Mouse (Mus musculus): ENCODE measurements around the gene Slit3.

Slit3 gene

GRCm38 (mm10) chr11:35481611-35482363 is 360.8 kb downstream of the Slit3 start:
- DNase-seq = no peak

DNA sequence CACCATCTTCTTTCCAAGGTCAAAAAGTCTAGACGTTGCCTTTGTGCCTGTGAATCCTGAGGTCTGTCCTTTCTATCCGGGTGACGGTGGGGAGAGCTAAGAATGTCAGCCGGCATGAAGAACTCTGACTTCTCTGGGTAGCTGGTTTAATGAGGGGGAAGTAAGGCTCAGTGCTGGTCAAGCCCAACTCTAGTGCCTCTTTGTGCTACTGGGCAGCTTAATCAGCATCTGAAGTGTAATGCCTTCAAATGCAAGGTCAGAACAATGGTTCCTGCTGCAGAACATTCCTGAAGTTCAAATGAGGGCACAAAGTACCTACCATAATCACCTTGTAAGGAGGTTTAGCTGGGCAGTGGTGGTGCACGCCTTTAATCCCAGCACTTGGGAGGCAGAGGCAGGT is 366.9 kb downstream of the Slit3 start:
- DNase-seq = no peak

GRCm38 (mm10) chr11:35491701-35492100 is 370.7 kb downstream of the Slit3 start:
- DNase-seq = no peak

DNA sequence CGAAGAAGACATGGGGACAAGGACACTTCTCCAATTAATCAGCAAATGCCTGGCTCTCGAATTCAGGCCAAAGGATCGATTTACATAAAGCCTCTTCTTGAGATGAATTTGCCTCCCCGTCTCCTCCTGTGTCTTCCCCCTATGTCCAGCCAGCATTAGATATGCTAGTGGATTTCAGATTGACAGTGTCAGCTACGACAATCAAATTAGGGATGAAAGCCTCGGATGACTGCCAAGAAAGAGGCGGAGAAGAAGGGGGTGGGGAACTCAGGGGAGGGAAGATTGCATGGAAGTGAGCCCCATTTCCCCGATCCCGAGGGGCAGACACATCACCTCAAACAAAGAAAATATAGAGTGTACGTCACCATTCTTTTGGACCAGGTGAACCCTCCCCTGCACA is 375.9 kb downstream of the Slit3 start:
- DNase-seq = no peak

DNA sequence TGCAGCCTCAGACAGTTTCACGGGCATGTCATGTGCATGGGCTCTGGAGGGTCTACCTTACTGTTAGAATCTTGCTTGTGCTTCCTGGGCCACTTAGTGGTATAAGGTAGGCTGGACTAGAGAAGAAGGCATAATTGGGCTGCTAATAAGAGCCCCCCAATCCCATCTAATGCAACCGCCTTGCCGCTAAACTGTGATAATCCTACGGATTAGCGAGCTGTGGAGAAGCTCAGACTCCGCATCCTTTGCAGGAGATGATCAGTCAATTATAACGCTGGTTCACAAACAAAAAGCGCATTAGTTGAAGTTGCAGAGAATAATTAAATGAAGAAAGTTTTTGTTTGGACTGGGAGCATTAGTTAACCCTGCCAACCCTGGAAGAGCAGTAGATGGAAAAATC is 376.9 kb downstream of the Slit3 start:
- no peak for DNase-seq

DNA sequence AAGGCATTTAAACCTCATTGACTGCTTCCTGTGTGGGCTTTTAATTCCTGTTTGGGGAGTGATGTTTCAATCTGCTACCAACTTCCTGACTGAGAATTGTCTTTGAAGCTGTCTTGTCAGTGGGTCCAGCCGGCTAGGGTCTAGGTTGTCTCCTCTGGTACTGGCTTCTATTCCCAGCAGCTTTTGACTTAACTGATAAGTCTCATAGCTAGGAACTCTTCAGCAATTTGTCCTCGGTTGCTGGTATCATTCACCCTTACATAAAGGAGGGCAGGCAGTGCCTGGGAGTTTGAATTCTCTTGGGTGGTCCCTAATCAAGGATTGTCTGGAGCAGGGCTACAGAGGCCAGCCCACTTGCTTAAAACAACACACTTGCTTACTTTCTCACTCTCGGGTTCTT is 381.1 kb downstream of the Slit3 start:
- DNase-seq = no peak

- no peak for DNase-seq
These were observed 383.0 kb downstream of the Slit3 start for GRCm38 (mm10) chr11:35504051-35504450.

DNA sequence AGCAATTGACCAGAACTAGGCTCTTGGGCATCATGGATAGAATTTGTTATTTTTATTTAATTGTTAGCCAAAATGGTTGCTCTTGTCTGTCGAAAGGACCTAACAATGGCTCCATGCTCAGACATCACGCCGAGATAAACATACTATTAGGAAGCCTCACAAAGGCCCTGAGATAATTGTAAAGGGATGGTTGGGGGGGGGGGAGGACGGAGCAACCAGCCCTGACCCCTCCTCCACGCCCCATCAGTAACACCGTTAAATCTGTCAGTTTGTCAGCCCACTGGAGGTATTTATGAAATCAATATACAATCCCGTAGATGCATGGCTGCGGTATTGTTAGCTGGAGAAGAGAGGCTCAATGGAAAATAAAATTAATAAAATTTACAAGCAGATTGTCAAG is 383.9 kb downstream of the Slit3 start:
- no peak for DNase-seq

DNA sequence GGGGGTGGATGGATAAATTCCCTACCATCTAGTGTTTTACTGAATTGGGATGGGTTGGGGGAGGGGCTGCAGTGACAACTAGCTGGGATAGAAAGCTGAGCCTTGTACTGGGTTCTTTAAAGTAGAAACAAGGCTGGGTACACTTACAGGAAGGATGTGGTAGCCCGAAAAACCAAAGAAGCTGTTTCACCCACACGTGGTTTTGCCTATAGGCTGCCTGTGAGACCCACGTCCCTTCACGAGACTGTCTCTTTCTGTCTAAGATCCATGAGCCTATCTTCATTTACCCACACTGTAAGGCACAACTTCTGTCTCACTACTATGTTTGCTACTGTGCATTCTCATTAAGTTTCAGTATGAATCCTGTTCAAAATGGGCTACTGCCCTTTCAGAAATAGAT is 384.3 kb downstream of the Slit3 start:
- DNase-seq = no peak

GRCm38 (mm10) chr11:35505817-35506216 is 384.8 kb downstream of the Slit3 start:
- no peak for DNase-seq

DNA sequence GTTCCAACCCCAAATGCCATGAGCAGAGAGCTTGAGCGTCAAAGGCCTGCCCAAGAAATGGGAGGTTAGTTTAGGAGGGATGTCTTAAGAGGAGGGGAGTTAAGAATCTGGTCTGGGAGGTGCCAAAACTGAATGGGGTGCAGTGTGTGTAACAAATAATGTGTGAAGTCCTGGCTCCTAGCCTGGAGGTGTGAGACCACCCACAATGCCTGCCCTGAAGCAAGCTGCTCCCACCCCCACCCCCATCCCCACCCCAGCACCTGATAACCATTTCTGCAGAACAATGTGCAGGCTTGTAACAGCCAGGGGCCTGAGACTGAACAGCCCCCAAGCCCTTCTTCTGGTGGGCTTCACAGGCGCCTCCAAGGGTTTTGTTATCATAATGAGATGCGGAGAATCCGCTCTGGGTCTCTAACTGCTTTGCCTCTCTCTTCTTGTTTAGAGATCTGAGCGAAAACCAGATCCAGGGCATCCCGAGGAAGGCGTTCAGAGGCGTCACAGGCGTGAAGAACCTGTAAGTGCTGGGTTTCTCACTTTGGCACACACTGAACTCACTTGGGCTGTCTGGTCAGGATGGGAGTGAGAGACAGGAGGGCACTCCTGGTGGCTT is 386.9 kb downstream of the Slit3 start:
- DNase-seq = no peak

DNA sequence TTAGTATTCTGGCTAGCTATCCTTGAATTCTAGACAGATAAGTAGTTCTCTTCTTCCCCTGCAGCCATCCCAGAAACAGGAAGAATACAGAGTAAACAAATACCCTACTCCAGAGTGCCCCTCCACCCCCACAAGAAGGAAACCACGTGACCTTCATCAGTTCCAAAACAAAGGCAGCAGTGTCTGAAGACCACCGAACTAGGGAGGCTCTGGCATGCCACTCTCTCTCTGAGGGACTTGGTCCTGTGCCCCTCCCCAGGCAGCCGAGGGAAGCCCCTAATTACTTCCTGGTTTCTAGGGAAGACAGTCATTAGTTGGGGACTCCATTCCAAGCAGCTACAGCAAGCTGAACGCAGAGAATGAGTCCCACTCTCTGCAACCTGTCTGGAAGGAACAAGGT is 391.7 kb downstream of the Slit3 start:
- DNase-seq = no peak

DNA sequence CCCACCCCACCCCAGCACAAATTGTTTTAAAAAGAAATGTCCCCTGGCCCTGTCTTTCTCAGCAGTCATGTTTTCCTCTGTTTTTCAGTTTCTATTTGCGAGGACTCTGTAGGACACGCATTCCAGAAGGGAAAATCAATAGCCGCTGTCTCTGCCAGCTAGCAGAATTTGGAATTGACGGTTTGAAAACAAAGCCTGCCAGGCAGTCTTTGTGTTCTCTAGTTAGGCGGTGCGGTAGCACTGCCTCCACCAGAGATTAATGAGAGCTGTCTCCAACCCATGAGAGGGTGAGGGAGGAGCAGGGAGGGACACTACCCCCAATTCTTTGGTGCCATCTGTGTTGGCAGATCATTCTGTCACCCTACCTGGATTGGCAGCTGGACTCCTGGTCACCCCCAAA is 392.3 kb downstream of the Slit3 start:
- DNase-seq = no peak

- DNase-seq = no peak
These were observed 401.9 kb downstream of the Slit3 start for GRCm38 (mm10) chr11:35522802-35523452.

GRCm38 (mm10) chr11:35523773-35524172 is 402.7 kb downstream of the Slit3 start:
- no peak for DNase-seq

DNA sequence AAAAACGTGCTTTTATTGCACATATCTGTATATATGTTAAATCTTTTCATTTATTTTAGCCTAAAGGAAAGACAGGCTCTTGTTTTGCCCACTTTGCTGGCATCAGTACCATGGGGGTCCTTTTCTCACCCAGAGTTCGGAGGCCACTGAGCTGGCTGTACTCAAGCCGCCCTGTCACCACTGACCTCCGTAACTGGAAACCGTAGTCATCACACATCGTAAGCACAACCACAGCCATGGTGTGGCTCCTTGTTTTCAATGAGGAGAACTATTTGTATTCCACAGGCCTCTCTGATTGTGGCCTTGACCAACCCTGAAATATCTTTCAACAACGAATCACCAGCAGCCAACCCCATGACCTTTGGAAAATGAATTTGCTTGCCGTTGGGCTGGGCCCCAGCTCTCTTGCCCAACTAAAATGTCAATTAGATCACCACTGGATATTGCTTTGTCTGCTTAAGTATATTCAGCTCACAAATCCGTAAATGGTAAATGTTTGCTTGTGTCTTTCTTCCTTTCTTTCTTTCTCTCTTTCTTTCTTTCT is 405.3 kb downstream of the Slit3 start:
- no peak for DNase-seq

DNA sequence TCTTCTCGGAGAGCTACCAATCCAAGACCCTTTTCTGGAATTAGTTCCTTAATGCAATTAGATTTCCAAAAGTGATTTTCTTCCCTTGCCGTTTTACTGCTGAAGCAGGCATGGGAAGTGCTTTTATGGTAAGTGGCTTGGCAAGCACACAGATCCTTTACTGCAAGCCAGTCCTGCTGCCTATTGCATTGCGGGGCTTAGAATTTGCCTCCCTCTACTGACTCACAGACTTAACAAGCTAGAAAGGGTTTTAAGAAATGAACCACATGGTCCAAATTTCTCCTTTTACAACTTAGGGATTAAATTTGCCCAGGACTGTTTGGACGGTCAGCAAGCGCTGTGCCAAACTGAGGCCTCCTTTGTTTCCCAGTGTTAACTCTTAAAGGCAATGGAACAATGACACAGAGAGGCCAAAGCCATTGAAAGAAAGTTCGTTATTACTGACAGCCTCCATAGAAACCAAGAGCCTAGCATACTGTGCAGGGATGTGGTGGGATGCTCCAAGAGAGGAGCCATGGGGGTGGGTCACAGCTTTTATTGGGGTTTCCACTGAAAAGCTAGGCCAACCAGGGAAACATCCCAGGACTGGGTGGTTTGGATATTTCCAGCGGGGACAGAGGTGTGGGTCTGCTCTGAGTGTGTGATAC is 406.9 kb downstream of the Slit3 start:
- no peak for DNase-seq

GRCm38 (mm10) chr11:35535027-35535426 is 414.0 kb downstream of the Slit3 start:
- DNase-seq = no peak

DNA sequence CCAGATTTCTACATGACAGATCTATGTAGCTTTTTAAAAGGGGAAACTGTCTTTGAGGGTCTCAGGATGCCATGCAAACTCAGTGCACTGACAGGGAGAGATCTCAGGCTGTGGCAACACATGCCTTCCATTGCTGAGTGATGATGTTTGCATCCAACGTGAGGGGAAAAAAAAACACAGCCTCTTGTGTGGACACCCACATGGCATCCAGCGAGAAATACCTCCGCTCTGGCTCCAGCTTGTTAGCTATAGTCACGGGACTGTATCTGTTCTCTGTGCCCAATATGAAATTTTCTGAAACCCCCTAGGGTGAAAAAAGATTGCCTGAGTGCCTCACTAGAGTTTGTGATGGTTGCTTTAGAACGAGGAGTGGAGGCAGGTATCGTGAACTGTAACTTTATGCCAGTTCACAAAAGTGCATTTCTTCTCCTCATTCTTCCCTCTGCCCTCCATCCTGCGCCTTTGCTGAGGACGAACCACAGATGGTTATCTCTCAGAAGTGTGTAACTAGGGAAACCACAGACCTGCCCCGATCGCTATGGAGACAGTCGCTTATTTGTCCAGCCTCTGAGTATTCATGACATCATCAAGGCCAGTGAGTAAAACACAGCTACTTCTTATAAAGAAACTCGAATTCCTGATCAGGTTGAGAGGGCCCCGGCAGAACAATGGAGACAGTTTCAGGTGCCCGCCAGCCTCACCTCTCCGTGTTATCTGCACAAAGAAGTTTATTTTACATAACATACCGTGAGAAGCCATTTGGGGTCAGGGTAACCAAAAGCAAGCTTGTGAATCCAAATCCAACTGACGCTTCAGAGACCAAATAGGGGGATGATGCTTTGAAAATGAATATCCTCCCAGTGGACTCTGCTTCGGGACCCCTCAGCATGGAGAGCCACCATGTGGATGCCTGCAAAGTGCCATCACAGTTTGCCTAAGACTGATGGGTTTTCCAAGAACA is 416.4 kb downstream of the Slit3 start:
- DNase-seq = no peak

GRCm38 (mm10) chr11:35542731-35543130 is 421.7 kb downstream of the Slit3 start:
- DNase-seq = no peak

GRCm38 (mm10) chr11:35544112-35545064 is 423.4 kb downstream of the Slit3 start:
- peak; percentile 40 for DNase-seq

All from cerebellum, adult 11 months (tissue).